Mouse (Mus musculus) brown adipose tissue, adult 24 weeks (tissue): Measurements from ENCODE around the gene Smyd2. TPM values are rescaled to one million over a fixed set of nuclear protein-coding genes. Genes with fewer than 3 reads are reported as not detected.
A peak's percentile ranks its signal among the peaks of the same experiment; 100 is the strongest.

Source experiments
- H3K27ac ChIP-seq: fragments of 200-500 bp; replicated peaks from 2 replicates; pipeline ENCODE4 v1.5.1; 2012; ENCODE audit warnings: low read depth, mild to moderate bottlenecking, low read length
- H3K4me1 ChIP-seq: fragments of 200-500 bp; 2 replicates; pipeline ENCODE4 v1.6.1; 2012; ENCODE audit warnings: low read length, mixed read lengths; ENCODE audit not compliant: control insufficient read depth, insufficient read depth, insufficient read length
- H3K4me3 ChIP-seq: fragments of 200-500 bp; 2 replicates; pipeline ENCODE4 v1.5.1; 2012; ENCODE audit warnings: low read depth, mild to moderate bottlenecking, low read length, moderate library complexity; ENCODE audit not compliant: insufficient read depth
- polyA plus RNA-seq: library from polyadenylated mRNA; stranded (reverse); fragments of >200 nt; gene quantifications from 2 replicates; pipeline ENCODE4 v1.2.4, GENCODE M21; 2012; ENCODE audit not compliant: missing spikeins, insufficient read depth, insufficient read length

Gene Smyd2
- polyA plus RNA-seq, 1 experiment = 21.8 TPM

GRCm38 (mm10) chr1:189871625-189872024, 50.5 kb downstream of the Smyd2 start:
- no peak overlapping the region for H3K4me3 ChIP-seq
- H3K27ac ChIP-seq = no peak overlapping the region
- peaks cover 6% of the 10 kb centered on the region for H3K4me1 ChIP-seq

DNA sequence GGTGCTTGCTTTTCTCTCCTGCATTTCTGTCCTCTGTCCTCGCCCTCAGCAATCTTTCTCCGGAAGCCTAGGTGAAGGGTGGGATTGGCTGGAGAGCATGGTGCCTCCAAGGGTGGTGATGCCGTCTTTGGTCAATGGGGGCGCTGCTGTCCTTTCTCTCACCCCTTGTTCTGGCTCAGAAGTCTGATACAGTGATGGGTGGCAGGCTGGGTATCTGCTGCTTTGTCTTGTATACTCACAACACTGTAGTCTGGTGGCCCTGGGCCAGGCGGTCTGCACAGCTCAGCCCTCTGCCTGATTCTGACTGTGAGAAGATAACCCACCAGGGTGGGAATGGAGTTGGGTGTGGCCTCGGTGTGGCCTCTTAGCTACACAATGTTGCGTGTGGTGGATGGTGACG, 51.6 kb downstream of the Smyd2 start:
- H3K4me3 ChIP-seq = no peak overlapping the region
- H3K4me1 ChIP-seq = peaks cover 6% of the 10 kb centered on the region
- H3K27ac ChIP-seq = no peak overlapping the region

DNA sequence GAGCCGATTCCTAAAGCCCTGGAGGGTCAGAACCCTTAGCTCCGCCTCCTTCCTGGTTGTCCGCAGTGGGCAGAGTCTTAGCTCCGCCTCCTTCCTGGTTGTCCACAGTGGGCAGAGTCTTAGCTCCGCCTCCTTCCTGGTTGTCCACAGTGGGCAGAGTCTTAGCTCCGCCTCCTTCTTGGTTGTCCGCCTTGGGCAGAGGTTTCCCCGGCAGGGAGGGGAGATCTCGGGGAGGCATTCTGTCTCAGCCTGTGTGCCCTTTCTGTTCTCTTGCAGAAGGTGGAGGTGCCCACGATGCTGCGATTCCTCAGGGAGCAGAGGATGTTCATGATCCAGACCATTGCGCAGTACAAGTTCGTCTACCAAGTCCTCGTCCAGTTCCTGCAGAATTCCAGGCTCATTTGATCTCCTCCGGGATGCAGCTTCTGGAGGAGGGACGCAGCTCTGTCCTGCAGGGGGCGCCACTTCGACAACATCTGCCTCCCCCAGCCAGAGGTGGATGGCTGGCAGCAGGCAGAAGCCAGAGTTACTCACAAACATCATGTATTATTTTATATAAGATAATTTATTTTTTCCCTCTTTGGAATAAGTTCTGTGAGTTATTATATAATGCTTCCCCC, 52.4 kb downstream of the Smyd2 start:
- peaks cover 6% of the 10 kb centered on the region for H3K4me1 ChIP-seq
- no peak overlapping the region for H3K4me3 ChIP-seq
- H3K27ac ChIP-seq = no peak overlapping the region

GRCm38 (mm10) chr1:189868036-189868435, 54.1 kb downstream of the Smyd2 start:
- H3K27ac ChIP-seq = no peak overlapping the region
- peaks cover 3% of the 10 kb centered on the region; the same call in 1 of the 2 replicates for H3K4me1 ChIP-seq
- no peak overlapping the region for H3K4me3 ChIP-seq

DNA sequence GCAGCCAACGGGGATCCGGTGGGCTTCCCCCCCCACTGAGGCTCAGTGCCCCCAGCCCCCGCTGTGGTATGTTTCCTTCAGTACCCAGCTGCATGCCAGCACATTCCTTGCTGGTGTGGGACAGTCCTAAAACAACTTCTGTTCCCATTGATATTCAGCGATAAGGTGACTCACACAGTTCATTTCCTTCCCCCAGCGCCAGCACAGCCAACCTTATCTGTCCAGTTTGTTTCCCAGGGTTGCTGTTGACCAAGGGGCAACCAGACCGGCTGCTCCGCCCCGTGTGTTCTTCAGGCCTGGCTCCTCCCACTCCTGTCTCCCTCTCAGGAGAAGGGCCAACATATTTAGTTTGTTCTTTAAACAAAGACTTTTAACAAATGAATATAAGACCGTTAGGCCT, 54.7 kb downstream of the Smyd2 start:
- Histone ChIP-seq H3K4me1 (peaks cover 3% of the 10 kb centered on the region; the same call in 1 of the 2 replicates), H3K4me3 (no peak overlapping the region), H3K27ac (peak overlapping the region; percentile 39)

- H3K4me3 ChIP-seq = no peak overlapping the region; the same call in 1 of the 2 replicates
- peak overlapping the region; percentile 39 for H3K27ac ChIP-seq
- peaks cover 3% of the 10 kb centered on the region; the same call in 1 of the 2 replicates for H3K4me1 ChIP-seq
Observed at GRCm38 (mm10) chr1:189867034-189867433, 55.1 kb downstream of the Smyd2 start.

DNA sequence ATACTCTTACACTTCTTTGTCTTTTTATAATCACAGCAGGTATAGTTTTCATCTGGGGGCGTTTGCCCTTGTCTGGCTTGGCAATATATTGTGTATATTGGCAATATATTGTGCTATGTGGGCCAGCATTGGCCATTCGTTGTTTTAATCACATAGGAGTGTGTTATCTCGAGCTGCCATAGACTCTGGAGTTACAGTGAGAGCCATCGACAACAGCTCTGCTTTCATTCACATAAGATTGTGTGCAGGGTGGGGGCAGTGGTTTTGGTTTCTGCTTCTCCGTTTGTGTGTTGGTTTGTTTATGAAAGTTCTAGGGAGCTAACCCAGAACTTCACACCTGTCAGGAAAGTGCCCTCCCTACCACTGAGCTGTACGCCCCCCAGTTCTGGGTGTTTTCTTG, 55.5 kb downstream of the Smyd2 start:
- H3K27ac ChIP-seq = peak overlapping the region; percentile 39
- no peak overlapping the region for H3K4me3 ChIP-seq
- H3K4me1 ChIP-seq = peaks cover 3% of the 10 kb centered on the region; the same call in 1 of the 2 replicates

GRCm38 (mm10) chr1:189864846-189865560, 57.2 kb downstream of the Smyd2 start:
- Histone ChIP-seq H3K27ac (no peak overlapping the region), H3K4me3 (no peak overlapping the region)

DNA sequence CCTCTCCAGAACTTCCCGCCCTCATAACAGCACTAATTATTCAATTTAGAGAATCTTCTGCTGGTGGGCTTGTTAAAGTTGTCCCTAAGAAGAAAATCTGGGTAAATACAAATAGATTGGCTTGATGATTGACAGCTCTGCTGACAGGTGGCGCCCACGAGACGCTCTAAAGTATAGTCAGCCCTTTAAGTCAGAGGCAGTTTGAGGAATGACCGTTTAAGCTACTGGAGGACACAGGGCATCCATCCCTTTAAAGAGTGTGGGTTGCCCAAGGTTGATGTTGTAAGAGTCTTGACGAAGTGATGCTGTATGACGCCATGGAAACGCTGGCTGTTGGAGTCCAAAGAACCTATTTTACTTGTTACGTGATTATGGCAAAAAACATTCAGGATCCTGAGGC, 57.9 kb downstream of the Smyd2 start:
- Histone ChIP-seq H3K27ac (no peak overlapping the region), H3K4me1 (peaks cover 3% of the 10 kb centered on the region; the same call in 1 of the 2 replicates), H3K4me3 (no peak overlapping the region)

More at GRCm38 (mm10) chr1:189864846-189865560, 57.2 kb downstream of the Smyd2 start:
- peaks cover 3% of the 10 kb centered on the region; the same call in 1 of the 2 replicates for H3K4me1 ChIP-seq

DNA sequence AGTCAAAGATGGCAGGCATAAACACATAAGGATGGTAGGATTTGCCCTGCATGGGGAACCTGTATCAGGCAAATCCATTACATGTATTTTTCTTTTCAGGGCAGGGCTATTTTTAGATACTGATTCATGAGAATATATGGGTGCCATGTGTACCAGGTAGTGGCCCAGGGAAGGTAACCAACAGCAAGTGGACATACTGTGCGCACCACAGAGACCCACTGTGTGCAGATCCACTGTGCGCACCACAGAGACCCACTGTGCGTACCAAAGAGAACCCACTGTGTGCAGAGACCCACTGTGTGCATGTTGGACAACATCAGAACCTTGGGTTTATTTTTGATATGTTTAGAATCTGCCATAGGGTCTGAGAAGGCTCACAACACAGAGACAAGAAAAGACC, 58.4 kb downstream of the Smyd2 start:
- H3K27ac ChIP-seq = no peak overlapping the region
- H3K4me3 ChIP-seq = no peak overlapping the region
- H3K4me1 ChIP-seq = peaks cover 3% of the 10 kb centered on the region; the same call in 1 of the 2 replicates

DNA sequence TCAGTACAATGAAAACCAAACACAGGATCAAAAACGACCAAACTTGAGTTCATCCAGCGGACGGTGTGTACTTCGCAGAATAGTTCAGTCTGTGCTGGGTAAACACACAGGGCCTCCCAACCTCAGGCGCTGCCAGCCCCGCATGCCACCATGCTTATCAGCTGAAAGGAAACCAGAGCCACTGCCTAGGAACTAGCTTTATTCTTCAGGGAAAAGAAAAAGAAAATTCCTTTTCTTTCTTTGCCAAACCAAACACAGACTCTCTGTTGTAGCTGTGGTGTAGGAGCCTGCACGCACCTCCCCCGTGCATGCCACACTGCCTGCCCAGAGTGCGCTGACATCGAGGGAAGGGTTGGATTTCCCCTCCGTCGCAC, 61.2 kb downstream of the Smyd2 start:
- no peaks in the 10 kb centered on the region for H3K4me1 ChIP-seq
- H3K27ac ChIP-seq = no peak overlapping the region
- no peak overlapping the region for H3K4me3 ChIP-seq

GRCm38 (mm10) chr1:189860112-189860941, 61.8 kb downstream of the Smyd2 start:
- H3K4me1 ChIP-seq = no peaks in the 10 kb centered on the region
- H3K4me3 ChIP-seq = no peak overlapping the region
- H3K27ac ChIP-seq = no peak overlapping the region

DNA sequence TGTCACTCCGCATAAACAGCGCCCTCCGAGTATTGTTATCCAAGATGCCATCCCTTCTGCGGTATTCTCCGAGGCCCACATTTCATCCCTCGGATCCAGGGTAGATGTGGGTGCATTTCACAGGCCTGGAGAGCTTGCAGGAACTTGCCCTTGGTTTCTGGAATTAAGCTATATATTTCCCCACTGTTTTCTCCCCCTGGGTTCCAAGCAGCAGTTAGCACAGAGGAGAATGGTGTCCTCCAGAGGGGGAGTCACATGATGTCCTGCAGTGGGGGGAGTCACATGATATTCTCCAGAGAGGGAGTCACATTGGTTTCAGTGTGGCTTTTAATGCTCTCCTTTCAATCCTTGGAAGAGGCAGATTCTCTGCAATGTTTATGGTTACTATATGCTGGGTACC, 63.8 kb downstream of the Smyd2 start:
- no peak overlapping the region for H3K4me3 ChIP-seq
- no peaks in the 10 kb centered on the region for H3K4me1 ChIP-seq
- H3K27ac ChIP-seq = no peak overlapping the region

DNA sequence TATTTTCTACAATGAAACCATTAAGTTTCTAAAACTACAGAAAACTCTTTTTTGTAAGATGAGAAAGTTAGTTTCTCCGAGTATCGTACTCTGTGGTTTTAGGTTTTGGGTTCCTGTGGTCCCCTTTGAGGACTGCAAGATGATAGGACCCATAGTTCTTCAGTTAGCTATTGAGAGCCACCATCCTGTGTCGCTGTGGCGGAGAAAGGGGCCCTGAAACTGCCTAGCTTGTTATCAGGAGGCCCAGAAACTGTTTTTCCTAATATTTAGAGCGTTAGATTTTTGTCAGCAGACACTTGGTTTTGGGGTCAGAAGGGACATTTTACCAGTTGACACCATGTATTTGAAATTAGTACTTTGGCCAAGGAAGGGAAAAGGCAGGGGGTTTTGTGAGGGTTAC, 66.4 kb downstream of the Smyd2 start:
- Histone ChIP-seq H3K4me1 (no peaks in the 10 kb centered on the region), H3K4me3 (no peak overlapping the region), H3K27ac (no peak overlapping the region)

DNA sequence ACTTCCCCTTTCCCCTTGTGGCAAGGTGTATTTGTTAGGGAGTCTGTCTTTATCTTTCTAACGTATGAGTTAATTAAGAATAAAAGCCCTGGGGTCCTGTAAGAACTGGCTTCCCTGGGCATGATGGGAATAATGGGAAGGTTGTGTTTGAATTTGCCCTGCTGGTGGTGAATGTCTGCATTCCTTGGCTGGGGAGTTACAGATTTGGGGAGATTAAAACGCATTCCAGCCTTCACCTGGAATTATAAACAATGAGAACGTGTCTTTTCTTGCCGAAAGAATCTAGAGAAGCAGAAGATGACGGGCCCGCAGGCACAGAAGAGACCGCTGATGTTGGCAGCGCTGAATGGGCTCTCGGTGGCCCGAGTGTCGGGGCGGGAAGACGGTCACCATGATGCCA, 67.5 kb downstream of the Smyd2 start:
- Histone ChIP-seq H3K4me3 (no peak overlapping the region), H3K4me1 (no peaks in the 10 kb centered on the region), H3K27ac (no peak overlapping the region)
